Mouse (Mus musculus): ENCODE data around the gene Lrrc73. TPM values are rescaled to one million over a fixed set of nuclear protein-coding genes. Genes with fewer than 3 reads are reported as not detected.

Lrrc73 gene
- polyA plus RNA-seq, 2 experiments, result 0.08 to 0.11 TPM

- WGBS (ENCODE audit: insufficient replicate concordance), result 47% methylated on average over 1 of the region's 1 CpGs
- TF ChIP-seq CTCF (IDR thresholded peaks at IDR 0.05; ENCODE audit: low read depth) (no peak), EP300 (IDR thresholded peaks at IDR 0.05; ENCODE audit: low read depth) (no peak)
- Histone ChIP-seq H3K9me3 (ENCODE audit: control insufficient read depth, low read length) (no peaks in the 10 kb centered on the region), H3K4me3 (ENCODE audit: insufficient read depth in 1 of 2, low read depth in 2 of 2, low read length in 2 of 2) (no peak overlapping the region), H3K27ac (no peak overlapping the region), H3K9ac (replicated peaks) (no peak overlapping the region), H3K4me1 (replicated peaks; ENCODE audit: control insufficient read depth in 2 of 2, insufficient read depth in 2 of 2, low read length in 1 of 2) (peaks cover 11 to 13% of the 10 kb centered on the region in 2 experiments), H3K36me3 (replicated peaks; ENCODE audit: control insufficient read depth, insufficient read depth, low read depth) (peaks cover 48% of the 10 kb centered on the region), H3K27me3 (ENCODE audit: control insufficient read depth, insufficient read depth, low read length) (no peaks in the 10 kb centered on the region), H3K4me2 (ENCODE audit: low read depth) (no peak overlapping the region)
- ATAC-seq (ENCODE audit: insufficient read depth) (no peak), DNase-seq (ENCODE audit: low read depth in 3 of 3, low spot score in 3 of 3) (no peak)
Measured at GRCm38 (mm10) chr17:46236067-46236466, 17.3 kb upstream of the Lrrc73 start.

GRCm38 (mm10) chr17:46237079-46237478 lies 16.3 kb upstream of the Lrrc73 start:
- H3K27ac ChIP-seq, result no peak overlapping the region
- peak in 1 of 3 experiments; percentile 50 for DNase-seq (ENCODE audit: low read depth in 3 of 3, low spot score in 3 of 3)
- no peak overlapping the region for H3K4me3 ChIP-seq (ENCODE audit: insufficient read depth in 1 of 2, low read depth in 2 of 2, low read length in 2 of 2)
- H3K36me3 ChIP-seq (replicated peaks; ENCODE audit: control insufficient read depth, insufficient read depth, low read depth), result peaks cover 51% of the 10 kb centered on the region
- 35% methylated on average over 6 of the region's 6 CpGs for WGBS (ENCODE audit: insufficient replicate concordance)
- TF ChIP-seq EP300 (IDR thresholded peaks at IDR 0.05; ENCODE audit: low read depth) (peak; percentile 53), CTCF (IDR thresholded peaks at IDR 0.05; ENCODE audit: low read depth) (no peak)
- H3K27me3 ChIP-seq (ENCODE audit: control insufficient read depth, insufficient read depth, low read length), result no peaks in the 10 kb centered on the region
- peaks cover 11 to 13% of the 10 kb centered on the region in 2 experiments for H3K4me1 ChIP-seq (replicated peaks; ENCODE audit: control insufficient read depth in 2 of 2, insufficient read depth in 2 of 2, low read length in 1 of 2)
- H3K9ac ChIP-seq (replicated peaks), result no peak overlapping the region
- peak; percentile 78 for ATAC-seq (ENCODE audit: insufficient read depth)
- H3K9me3 ChIP-seq (ENCODE audit: control insufficient read depth, low read length), result no peaks in the 10 kb centered on the region
- H3K4me2 ChIP-seq (ENCODE audit: low read depth), result no peak overlapping the region

- DNase-seq (ENCODE audit: low read depth in 3 of 3, low spot score in 3 of 3) (no peak), ATAC-seq (ENCODE audit: insufficient read depth) (0 out of 2 replicates have a peak, but pooled peaks have one; percentile 8)
- Histone ChIP-seq H3K4me2 (ENCODE audit: low read depth) (no peak overlapping the region), H3K27ac (no peak overlapping the region), H3K27me3 (ENCODE audit: control insufficient read depth, insufficient read depth, low read length) (no peaks in the 10 kb centered on the region), H3K9ac (replicated peaks) (no peak overlapping the region), H3K9me3 (ENCODE audit: control insufficient read depth, low read length) (no peaks in the 10 kb centered on the region), H3K36me3 (replicated peaks; ENCODE audit: control insufficient read depth, insufficient read depth, low read depth) (peaks cover 55% of the 10 kb centered on the region), H3K4me3 (ENCODE audit: insufficient read depth in 1 of 2, low read depth in 2 of 2, low read length in 2 of 2) (no peak overlapping the region), H3K4me1 (replicated peaks; ENCODE audit: control insufficient read depth in 2 of 2, insufficient read depth in 2 of 2, low read length in 1 of 2) (peaks cover 11 to 13% of the 10 kb centered on the region in 2 experiments)
- TF ChIP-seq EP300 (IDR thresholded peaks at IDR 0.05; ENCODE audit: low read depth) (no peak), CTCF (IDR thresholded peaks at IDR 0.05; ENCODE audit: low read depth) (no peak)
- 59% methylated on average over 5 of the region's 5 CpGs for WGBS (ENCODE audit: insufficient replicate concordance)
Measured at GRCm38 (mm10) chr17:46237480-46237879, 15.9 kb upstream of the Lrrc73 start.

- no peak overlapping the region for H3K4me2 ChIP-seq (ENCODE audit: low read depth)
- no peaks in the 10 kb centered on the region for H3K27me3 ChIP-seq (ENCODE audit: control insufficient read depth, insufficient read depth, low read length)
- ATAC-seq (ENCODE audit: insufficient read depth), result no peak
- no peak for DNase-seq (ENCODE audit: low read depth in 3 of 3, low spot score in 3 of 3)
- H3K27ac ChIP-seq, result no peak overlapping the region
- no peak overlapping the region for H3K4me3 ChIP-seq (ENCODE audit: insufficient read depth in 1 of 2, low read depth in 2 of 2, low read length in 2 of 2)
- H3K9me3 ChIP-seq (ENCODE audit: control insufficient read depth, low read length), result no peaks in the 10 kb centered on the region
- peaks cover 11 to 13% of the 10 kb centered on the region in 2 experiments for H3K4me1 ChIP-seq (replicated peaks; ENCODE audit: control insufficient read depth in 2 of 2, insufficient read depth in 2 of 2, low read length in 1 of 2)
- H3K9ac ChIP-seq (replicated peaks), result no peak overlapping the region
- 75% methylated on average over 15 of the region's 15 CpGs for WGBS (ENCODE audit: insufficient replicate concordance)
- peaks cover 58% of the 10 kb centered on the region for H3K36me3 ChIP-seq (replicated peaks; ENCODE audit: control insufficient read depth, insufficient read depth, low read depth)
- TF ChIP-seq CTCF (IDR thresholded peaks at IDR 0.05; ENCODE audit: low read depth) (no peak), EP300 (IDR thresholded peaks at IDR 0.05; ENCODE audit: low read depth) (no peak)
Measured at GRCm38 (mm10) chr17:46239516-46240114, 13.7 kb upstream of the Lrrc73 start.

GRCm38 (mm10) chr17:46241471-46241870 lies 11.9 kb upstream of the Lrrc73 start:
- 63% methylated on average over 11 of the region's 11 CpGs for WGBS (ENCODE audit: insufficient replicate concordance)
- ATAC-seq (ENCODE audit: insufficient read depth) (no peak), DNase-seq (ENCODE audit: low read depth in 3 of 3, low spot score in 3 of 3) (no peak)
- Histone ChIP-seq H3K4me3 (ENCODE audit: insufficient read depth in 1 of 2, low read depth in 2 of 2, low read length in 2 of 2) (no peak overlapping the region), H3K36me3 (replicated peaks; ENCODE audit: control insufficient read depth, insufficient read depth, low read depth) (peaks cover 68% of the 10 kb centered on the region), H3K9me3 (ENCODE audit: control insufficient read depth, low read length) (no peaks in the 10 kb centered on the region), H3K27me3 (ENCODE audit: control insufficient read depth, insufficient read depth, low read length) (no peaks in the 10 kb centered on the region), H3K4me2 (ENCODE audit: low read depth) (no peak overlapping the region), H3K27ac (no peak overlapping the region), H3K4me1 (replicated peaks; ENCODE audit: control insufficient read depth in 2 of 2, insufficient read depth in 2 of 2, low read length in 1 of 2) (peaks cover 10 to 11% of the 10 kb centered on the region in 2 experiments), H3K9ac (replicated peaks) (no peak overlapping the region)
- TF ChIP-seq CTCF (IDR thresholded peaks at IDR 0.05; ENCODE audit: low read depth) (no peak), EP300 (IDR thresholded peaks at IDR 0.05; ENCODE audit: low read depth) (no peak)
